Mouse (Mus musculus) neutrophil, adult 65 days (primary cell): Measurements from ENCODE around the gene Zfp329. TPM values are rescaled to one million over a fixed set of nuclear protein-coding genes. Genes with fewer than 3 reads are reported as not detected.

ENCODE experiments used
- total RNA-seq: library from RNA; stranded (reverse); gene quantifications from 2 replicates; pipeline ENCODE4 v1.2.4, GENCODE M21; 2023

Zfp329 gene
- 1.8 and 2.1 TPM in 2 replicates for total RNA-seq

DNA sequence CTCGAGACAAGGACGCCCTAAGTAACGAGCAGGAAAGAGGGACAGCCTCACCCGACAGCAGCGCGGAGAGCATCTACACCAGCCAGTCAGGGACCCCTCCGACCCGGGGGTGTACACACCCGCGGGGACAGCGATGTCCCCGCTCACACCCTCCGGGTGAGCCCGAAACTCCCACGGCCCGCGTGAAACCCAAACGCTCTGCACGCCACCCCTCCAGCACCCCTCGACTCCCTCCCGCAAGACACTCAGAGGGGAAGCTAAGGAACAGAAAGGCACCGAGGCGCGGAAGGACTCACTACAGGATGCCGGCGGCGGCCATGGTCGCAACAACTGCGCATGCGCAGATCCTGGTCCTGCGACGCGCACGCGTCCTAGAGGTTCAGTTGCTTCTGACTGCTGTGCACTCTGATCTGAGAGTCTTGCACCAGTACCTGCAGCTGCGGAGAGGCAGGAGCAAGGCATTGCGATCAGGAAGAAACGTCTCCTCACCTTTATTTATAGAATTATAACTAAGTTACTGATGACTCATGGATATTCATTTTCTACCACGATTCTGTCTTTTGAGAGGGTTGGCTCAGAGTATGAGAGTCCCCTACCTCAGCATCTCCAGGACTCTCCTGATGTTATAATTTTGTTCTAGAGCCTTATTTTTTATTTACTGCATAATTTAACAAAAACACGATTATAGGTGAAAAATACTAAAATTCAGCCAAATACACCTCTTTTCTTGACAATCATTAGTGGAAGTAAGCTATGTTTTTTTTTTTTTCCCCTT, at the start of gene Zfp329:
Gene Zfp329 (minus strand): TSS at position 338 of the 775 bp plus-strand sequence.

DNA sequence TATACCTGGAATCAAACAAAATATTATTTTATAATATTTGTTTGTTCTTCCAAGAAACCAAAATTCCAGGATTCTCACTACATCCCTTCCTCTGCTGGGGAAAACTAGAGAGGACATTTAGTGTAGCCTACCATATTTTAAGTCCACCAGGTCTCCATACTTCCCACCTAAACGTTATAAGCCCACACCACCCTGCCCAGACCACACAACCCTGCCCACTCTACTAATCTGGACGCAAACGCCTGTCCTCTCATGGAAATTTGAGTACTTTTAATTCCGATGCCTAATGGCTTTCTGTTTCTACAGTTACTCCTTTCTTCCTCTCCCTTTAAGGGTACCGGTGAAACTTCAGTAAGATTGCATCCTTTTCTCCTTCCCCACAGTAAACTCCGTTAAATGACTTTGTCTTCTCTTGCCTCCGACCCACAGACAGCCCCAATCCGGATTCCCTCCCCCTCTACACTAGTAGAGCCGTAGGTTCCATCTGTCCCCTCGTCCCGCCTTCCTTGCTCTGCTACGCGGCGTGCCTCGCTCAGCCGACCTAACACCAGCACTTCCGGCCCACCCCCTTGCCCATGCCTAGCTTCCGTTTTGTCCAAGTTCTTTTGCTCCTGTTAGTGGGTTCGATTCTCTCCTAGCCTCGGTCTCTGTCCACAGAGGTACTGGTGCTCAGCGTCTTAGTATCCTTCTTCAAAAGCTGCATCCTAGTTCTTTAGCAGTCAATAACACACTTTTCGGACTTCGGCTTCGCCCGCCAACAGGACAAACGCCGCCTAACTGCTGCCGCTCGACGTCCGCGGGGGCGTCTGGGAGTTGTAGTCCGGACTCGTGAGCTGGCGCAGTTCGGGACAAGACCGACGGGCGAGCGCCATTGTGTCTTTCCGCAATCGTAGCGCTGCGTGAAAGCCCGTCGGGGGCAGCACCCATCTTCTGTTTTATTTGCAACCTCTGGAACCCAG, 15.8 kb upstream of the Zfp329 start, which contains the start of gene Zfp110:
Gene Zfp110 (plus strand): TSS at position 600 of the 959 bp plus-strand sequence.

DNA sequence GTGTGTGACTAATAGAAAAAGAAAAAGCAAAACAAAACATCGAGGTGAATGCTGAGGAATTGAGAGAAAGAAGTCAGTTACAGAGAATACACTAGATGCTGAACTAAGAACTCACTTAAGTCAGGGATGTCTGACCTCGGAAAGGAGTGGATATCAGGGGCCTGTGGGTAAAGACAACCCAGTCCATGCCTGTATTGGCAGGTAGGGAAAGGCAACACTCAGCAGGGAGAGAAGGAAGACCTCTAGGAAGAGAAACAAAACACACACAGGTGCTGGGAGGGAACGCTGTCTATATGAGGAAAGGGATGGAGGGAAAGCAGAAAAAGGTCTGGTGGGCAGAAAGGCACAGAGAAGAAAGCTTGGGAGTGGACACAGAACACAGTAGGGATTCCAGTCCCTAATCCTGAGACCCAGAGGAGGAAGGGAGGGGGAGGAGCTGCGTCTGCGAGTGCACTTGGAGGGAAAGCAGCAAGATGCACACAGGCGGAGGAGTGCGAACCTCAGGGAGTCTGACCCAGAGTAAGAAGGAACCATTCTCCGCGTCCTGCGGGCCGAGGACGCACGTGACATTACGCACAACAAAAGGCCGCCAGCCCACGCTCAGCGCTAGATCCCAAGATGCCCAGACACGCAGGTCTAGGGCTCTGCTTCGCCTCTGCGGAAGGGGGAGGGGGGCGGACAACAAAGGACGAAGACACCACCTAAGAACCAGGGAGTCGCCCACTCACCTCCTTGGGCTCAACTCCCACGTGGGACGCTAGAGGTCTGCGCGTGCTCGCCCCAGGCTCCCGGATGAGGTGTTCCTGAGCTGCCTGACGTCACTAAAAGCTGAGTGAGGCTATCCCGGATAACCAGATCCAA, 15.6 kb downstream of the Zfp329 start, which contains the start of gene Zscan18:
Gene Zscan18 (minus strand): TSS at position 770 of the 861 bp plus-strand sequence.

Other genes with a start within 250 kb of the Zfp329 start
- gene Vmn2r53, start 210.1 kb downstream of the Zfp329 start, total RNA-seq = 0.06 TPM in 1 of 2 replicates, not detected in the other
- gene Vmn2r54, start 178.5 kb downstream of the Zfp329 start, total RNA-seq = not detected in 2 replicates
- not detected in 2 replicates for gene Vmn2r55, start 133.9 kb downstream of the Zfp329 start, total RNA-seq
- gene Vmn2r56, start 83.9 kb downstream of the Zfp329 start, total RNA-seq = not detected in 2 replicates
- 3.3 and 4.4 TPM in 2 replicates for gene Zscan18, start 15.2 kb downstream of the Zfp329 start, total RNA-seq
- 32.5 and 41.6 TPM in 2 replicates for gene Zfp110, start 15.9 kb upstream of the Zfp329 start, total RNA-seq
- gene Zfp128, start 62.3 kb upstream of the Zfp329 start, total RNA-seq = 0.45 and 1.1 TPM in 2 replicates
- gene Zscan22, start 79.0 kb upstream of the Zfp329 start, total RNA-seq = 2.9 and 3.7 TPM in 2 replicates
- gene Rps5, start 103.4 kb upstream of the Zfp329 start, total RNA-seq = 543 and 561 TPM in 2 replicates
- gene Rnf225, start 108.6 kb upstream of the Zfp329 start, total RNA-seq = 0.27 TPM in 1 of 2 replicates, not detected in the other
- gene Zfp324, start 147.0 kb upstream of the Zfp329 start, total RNA-seq = 1.2 and 2.7 TPM in 2 replicates
- 0.88 and 1.3 TPM in 2 replicates for gene Zfp446, start 159.0 kb upstream of the Zfp329 start, total RNA-seq
- gene Slc27a5, start 179.3 kb upstream of the Zfp329 start, total RNA-seq = not detected in 2 replicates
- 109 and 164 TPM in 2 replicates for gene Trim28, start 180.3 kb upstream of the Zfp329 start, total RNA-seq
- 8.1 and 11.8 TPM in 2 replicates for gene Zbtb45, start 191.2 kb upstream of the Zfp329 start, total RNA-seq
- gene Chmp2a, start 215.9 kb upstream of the Zfp329 start, total RNA-seq = 143 and 163 TPM in 2 replicates
- gene Ube2m, start 219.4 kb upstream of the Zfp329 start, total RNA-seq = 67.7 and 84.0 TPM in 2 replicates
- 1.1 and 1.4 TPM in 2 replicates for gene Mzf1, start 235.9 kb upstream of the Zfp329 start, total RNA-seq